Mouse (Mus musculus): Measurements from ENCODE around the gene Ccdc57.
"Not testable (repeated sequence)": the region's sequence is repeated elsewhere in the genome, so short reads cannot be mapped to it uniquely, and the experiment has no call there.

Ccdc57 gene

DNA sequence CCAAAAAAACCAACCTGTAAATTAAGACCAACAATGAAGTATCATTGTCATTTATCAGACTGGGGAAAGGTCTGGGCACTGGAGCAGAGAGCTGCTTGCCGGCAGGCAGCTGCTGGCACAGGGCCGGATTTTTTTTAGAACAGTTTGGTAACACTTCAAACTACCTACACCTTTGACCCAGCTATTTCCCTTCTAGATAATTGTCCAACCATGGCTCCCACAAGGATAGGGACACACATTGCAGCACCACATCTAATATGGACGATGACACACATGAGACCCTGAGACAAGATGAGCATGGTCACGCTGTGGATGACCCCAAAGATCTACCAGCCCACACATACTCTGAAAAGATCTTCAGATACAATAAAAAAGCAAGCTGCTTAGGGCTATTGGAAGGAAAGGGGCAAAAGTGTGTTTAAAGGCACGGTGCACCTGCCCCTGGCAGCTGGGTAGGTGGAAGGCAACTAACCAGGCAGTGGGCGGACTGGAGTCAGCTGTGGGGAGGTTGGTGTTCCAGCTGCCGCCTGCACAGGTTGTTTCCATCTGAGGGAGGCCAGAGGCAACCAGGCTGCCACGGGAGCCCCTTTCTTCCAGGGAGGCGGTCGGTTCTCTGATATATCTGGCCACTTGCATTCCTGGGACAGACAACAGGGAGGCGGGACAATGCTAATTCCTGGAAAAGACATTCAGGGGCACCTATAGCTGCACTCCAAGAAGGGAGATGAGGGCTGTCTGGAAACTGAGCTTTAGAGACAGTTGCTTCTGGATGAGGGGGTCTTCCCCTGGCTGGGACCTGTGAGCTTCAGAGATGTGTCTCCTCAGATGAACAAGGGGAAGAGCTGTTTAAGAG, 80.4 kb downstream of the Ccdc57 start:
- peak; percentile 84 for DNase-seq (ENCODE audit: low read depth, low spot score)

DNA sequence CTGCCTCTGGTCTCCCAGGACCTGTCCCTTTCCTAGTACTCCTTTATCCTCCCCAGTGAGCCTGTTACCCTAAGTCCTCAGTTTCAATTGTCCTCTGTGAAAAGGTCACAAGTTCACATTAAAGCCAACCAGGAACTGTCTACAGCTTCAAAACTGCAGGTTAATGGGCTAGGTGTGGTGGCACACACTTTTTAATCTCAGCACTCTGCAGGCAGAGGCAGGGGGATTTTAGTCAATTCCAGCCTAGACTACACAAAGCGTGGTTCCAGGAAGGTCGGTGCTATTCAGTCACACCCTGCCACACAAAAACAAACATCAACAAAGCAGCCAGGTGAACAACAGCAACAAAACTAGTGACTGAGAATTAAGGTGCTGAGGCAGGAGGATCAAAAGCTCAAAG, 81.1 kb downstream of the Ccdc57 start:
- DNase-seq (ENCODE audit: low read depth, low spot score), result peak; percentile 74

DNA sequence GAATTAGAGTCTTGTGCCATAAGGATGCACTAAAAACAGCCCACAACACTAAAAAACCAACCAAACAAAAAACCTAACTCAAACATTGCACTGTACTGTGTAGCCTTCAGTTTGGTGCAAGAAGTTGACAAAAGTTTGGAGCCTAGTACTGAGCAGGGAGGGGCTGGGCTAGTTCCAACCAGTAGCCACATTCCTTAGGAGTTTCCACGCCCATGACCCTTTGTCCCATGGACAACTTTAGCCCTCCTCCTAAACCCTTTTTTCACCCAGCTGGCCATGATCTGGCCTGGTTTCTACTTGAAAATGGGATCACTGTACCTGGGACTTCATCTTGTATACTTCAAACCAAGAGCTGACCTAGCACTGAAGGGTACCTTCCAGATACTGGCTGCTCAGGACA, 81.5 kb downstream of the Ccdc57 start:
- peak; percentile 92 for DNase-seq (ENCODE audit: low read depth, low spot score)

DNA sequence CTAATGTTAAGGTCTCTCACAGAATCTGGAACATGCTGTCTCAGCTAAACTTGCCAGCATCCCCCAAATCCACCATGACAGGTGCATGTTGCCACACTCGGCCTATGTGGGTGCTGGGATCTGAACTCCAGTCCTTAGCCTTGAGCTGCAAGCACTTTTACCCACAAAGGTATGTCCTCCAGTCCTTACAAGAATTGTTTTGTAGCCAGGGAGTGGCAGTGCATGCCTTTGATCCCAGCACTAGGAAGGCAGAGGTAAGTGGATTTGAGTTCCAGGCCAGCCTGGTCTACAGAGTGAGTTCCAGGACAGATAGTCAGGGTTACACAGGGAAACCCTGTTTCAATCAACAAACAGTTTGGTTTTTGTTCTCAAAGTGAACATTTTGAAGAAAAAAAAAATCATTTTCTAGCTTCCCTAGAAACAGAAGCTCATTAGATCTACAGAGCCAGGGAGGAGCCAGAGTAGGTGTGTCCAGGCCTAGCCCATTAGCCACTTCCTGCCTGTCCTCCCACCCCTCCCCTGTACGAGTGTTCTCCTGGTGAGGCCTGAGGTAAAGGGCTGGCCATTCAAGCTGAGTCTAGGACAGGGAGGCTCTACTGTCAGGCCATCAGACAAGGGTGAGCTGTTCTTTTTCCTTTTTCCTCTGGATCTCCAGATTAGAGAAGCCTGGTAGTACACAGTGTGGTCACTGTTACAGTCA, 82.2 kb downstream of the Ccdc57 start:
- DNase-seq (ENCODE audit: low read depth, low spot score), result peak; percentile 70

DNA sequence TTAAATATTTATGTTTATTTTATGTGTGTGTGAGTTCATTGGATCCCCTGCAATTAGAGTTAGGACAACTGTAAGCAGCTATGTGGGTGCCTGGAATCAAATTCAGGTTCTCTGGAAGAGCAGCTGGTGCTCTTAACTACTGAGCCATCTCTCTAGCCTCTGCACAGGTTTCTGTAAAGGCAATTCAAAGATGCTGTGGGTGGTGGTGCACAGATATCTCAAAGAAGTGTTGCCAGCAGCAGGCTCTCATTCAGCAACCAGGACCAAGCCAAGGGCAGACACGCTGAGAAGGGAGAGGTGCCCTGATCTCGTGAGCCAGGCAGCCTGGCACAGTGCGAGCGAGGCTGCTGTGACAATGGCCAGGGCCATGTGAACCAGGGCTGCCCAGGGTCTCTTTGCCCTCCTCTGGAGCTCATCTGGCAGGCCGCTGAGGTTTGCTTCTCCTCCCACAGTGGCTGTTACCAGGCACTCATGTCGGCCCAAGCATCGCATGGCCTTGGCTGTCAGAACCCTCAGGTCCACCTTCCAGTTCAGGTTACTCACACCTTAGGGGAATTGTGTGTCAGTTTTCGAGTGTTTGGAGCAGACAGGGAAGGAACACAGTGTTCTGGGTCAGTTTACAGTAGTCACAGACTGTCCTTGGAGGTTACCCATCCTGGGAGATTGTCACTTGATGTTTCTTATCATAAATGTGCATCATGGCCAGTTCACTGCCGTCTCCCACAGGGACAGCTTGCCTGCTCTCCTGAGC, 85.8 kb downstream of the Ccdc57 start:
- DNase-seq (ENCODE audit: low read depth, low spot score), result no peak

DNA sequence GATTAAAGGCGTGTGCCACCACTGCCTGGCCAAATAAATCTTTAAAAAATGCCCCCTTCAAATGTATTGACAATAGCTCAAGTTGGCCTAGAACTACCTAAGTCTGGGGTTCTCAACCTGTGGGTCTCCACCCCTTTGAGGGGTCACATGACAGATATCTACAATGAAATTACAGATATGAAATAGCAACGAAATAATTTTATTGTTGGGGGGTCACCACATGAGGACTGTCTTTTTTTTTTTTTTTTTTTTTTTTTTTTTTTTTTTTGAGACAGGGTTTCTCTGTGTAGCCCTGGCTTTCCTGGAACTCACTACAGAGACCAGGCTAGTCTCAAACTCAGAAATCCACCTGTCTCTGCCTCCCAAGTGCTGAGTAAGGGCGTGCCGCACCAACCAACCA, 88.3 kb downstream of the Ccdc57 start:
- no peak for DNase-seq (ENCODE audit: low read depth, low spot score)

DNA sequence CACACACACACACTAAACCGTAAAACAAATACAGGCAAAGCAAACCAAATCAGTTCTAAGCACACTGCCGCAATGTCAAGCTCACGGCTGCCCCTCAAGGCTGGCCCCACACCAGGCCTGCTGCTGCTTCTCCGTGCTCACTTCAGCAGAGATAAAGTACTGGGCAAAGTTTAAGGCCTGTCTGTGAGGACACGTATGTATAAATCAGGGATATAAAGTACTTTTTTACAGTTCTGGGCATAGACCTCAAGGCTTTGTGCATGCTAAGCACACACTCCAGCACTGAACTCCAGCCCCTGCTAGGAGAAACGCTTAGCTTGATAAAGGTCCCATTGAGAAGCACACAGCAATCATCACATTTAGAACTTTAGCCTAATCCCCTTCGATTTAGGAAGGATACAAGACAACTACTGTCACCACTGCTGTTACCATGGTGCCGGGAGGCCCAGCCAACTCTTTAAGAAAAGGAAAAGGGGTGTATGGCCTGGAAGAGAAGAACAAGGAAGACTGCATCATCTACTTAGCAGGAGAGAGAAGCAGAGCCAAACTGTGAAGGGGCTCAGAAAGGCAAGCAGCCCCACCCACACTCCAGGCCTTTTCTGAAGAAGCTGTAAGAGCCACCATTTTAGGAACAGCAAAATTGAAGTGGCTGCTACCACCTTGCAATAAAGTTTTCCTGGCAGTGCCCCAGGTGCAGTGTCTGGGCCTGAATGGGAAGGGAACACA, 99.0 kb downstream of the Ccdc57 start:
- peak; percentile 52 for DNase-seq (ENCODE audit: low read depth, low spot score)

DNA sequence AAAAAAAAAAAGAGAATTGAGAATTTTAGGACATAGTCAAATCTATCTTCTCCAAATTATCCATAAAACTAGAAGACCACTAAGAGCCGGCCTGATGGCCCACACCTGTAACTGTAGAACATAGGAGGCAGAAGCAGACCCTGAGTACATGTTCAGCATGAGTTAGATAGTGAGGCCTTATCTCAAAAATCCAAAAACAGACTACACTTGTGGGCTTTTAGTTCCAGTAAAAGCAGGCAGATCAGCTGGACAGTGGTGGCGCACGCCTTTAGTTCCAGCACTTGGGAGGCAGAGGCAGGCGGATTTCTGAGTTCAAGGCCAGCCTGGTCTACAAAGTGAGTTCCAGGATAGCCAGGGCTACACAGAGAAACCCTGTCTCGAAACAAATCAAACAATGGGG, 99.7 kb downstream of the Ccdc57 start:
- not testable (repeated sequence) for DNase-seq (ENCODE audit: low read depth, low spot score)

DNA sequence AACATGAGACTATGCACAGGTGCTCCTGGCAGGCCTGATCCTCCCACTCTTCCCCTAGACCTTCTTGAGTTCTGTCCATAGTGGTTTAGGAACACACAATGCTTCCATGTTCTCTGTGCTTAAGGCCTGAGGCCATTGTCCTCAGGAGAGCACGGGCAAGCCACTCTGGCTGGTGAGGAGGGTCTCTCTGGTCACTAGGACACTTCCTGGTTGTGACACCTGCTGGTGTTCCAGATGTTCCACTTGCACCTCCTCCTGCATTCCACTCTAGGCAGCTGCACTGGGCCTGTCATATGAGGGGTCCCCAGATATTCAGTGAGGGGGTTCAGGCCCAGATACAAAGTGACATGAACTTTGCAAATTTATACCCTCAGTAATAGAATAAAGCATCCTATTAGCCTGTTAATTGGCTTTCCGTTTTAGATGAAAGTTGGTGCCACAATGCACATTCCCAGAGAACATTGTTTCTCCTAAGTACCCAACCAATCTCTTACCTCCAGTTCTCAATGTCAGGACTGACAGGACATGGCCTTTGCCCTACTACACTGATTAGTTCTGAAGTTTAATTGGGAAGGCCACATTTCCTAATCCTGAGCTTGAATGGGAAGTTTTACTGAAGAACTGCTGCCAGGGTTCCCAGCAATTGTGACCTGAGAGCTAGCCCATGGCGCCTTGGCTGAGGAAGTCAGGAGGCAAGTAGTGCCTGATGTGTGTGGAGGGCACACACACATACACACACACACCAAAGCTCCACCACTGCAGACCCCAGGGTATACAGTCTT, 100.8 kb downstream of the Ccdc57 start:
- no peak for DNase-seq (ENCODE audit: low read depth, low spot score)

DNA sequence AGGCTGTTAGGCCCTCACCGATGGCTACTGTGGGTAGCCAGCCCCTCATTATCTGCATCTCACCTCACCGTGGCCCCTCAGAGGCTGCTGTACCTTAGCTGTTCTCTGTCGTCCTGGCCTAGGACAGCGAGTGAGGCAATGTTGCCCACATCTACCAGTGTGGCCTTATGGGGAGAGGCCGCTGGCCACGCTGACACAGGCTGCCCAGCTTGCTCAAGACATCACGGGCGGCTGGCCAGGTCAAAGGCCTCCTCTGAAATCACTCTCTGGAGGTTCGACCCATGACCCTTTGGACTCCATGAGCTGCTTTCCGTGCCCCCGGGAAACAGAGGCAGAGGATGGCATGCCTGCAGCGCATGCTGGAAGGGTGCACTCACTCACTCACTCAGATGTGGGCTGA, 102.0 kb downstream of the Ccdc57 start:
- DNase-seq (ENCODE audit: low read depth, low spot score), result no peak

DNA sequence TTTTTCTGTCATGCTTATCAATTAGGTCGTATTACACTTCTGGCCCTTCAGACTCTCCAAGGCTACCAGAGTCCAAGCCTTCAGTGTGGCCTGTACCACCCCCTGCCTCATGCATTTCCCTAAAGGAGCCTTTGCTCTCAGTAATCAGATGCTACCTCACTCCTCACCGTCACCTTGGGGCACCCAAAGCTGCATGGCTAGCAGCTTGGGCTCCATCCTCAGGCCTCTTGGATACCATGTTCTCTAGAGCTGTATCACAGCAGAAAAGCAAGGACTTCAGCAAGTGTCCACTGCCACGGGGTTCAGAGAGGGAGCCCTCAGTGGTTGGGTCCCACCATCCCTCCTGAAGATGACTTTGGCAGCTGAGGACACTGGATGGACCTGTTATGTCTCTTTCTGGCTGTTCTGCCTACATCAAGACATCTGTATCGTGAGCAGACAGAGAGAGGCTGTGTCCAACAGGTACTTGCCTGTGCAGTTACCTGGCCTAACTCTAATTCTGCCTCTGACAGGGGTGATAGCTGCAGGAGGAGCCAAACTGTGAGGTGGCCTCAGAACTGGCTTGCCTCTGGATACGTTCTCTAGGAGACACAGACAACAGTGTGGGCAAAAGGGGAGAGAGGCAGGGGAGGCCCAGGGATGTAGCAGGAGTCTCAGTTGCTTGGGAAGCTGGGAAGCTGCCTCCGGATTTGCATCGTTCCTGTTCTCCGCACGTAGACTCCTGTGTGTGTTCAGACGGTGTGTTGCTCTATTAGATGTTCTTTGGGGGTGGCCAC, 102.7 kb downstream of the Ccdc57 start:
- DNase-seq (ENCODE audit: low read depth, low spot score), result no peak

DNA sequence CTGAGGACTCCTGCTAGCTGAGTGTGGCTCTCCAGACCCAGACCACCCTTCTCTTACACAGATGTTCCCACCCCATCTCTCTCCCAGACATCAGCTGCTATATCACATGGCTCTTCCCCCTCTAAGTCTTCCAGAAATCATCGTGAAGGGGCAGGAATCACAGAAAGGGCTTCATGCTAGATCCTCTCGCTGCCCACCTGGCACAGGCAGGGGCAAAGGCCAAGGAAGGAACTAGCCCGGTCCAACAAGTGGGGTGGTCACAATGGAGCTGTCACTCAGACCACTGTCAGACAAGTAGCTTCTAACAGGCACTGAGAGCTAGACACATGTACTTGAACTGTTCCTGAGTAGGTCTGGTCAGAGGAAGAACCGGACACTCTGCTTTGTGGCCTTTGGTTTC, 104.3 kb downstream of the Ccdc57 start:
- DNase-seq (ENCODE audit: low read depth, low spot score), result no peak

DNA sequence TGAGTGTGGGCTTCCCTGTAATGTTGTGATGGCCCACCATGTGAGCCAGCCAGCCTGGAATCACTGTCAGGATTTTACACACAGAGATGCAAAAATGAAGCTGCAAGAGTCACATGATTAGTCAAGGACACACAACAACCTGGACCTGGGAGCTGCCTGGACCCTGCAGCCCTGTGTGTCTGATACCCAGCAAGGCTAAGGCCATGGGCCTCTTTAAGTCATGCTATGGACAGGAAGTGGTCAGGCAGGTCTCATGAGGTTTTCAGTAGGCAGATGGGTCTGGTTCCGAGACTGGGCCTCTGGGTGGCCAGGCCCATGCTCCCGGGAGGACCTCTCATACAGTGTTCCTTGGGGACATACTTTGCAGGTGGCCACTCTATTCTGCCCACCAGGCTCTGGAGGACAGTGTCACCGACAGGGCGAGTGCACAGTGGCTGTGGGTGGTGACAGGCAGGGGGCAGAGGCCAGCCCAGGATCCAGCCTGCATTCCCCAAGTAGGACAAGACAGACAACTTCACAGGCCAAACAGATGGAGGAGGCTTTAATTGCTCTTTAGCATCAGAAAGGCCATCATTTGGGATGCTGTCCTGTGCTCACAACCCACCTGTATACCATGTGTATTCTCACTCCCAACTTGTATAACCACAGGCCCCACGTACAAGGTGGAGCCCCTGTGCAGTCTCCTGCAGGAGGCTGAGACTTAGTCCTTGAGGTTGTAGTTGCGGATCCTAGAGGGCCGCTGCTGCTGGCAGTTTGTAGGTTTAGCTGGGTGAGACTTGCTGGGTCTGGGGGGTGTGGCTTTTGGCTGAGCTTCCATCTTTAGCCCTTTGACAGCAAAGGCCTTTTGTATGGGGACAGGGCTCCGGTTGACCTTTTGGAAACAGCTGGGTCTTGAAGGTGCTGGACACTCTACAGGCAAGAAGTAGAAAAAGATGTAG, 106.4 kb downstream of the Ccdc57 start:
- DNase-seq (ENCODE audit: low read depth, low spot score), result no peak

DNA sequence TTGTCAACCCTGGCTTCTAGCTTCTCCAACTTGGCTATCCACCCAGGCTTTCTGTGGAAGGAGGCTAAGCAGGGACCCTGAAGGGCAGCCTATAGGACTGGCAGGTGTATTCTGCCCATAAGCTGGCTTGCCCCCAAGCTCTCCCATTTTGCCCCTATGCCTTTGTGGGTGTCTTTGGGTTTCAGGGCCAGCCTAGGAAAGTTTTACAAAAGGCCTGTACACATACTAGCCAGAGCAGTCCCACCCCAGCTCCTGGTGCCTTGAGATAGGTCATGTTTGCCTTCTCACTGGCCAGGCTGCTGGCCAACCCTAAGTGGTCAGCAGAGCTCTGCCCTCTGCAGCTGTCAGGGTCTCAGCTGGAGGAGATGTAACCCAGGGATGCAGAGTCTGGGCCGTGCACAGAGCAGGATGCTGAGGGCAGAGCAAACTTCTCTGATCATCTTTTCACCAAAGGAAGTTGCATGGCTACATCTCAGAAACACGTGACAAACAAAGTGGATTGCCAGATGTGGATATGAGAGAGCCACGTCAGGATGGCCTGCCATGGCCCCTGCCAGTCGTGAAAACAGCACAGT, 107.3 kb downstream of the Ccdc57 start:
- DNase-seq (ENCODE audit: low read depth, low spot score), result no peak

DNA sequence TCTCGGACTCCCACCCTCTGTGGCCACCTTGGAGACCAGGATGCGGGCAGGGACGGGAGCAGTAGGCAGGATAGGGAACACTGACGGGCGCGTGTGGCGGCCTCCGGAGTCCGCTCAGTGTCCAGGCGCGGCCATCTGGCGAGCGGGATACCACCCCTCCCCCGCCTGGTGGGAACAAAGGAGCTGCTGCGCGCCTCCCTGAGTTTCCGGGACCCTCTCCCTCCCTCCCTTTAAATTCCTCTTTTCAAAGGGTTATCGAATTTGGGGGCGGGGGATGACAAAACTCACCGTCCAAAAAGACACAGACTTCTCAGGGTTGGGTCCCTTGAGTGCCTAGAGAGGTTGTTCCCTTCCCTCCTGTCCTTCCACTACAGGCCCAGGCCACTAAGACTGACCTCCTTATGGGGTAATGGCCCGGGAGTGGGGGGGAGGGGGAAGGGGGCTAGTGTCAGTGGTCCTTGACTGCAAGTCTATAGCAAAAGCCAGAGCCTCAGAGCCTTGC, 107.8 kb downstream of the Ccdc57 start:
- peak; percentile 70 for DNase-seq (ENCODE audit: low read depth, low spot score)

DNA sequence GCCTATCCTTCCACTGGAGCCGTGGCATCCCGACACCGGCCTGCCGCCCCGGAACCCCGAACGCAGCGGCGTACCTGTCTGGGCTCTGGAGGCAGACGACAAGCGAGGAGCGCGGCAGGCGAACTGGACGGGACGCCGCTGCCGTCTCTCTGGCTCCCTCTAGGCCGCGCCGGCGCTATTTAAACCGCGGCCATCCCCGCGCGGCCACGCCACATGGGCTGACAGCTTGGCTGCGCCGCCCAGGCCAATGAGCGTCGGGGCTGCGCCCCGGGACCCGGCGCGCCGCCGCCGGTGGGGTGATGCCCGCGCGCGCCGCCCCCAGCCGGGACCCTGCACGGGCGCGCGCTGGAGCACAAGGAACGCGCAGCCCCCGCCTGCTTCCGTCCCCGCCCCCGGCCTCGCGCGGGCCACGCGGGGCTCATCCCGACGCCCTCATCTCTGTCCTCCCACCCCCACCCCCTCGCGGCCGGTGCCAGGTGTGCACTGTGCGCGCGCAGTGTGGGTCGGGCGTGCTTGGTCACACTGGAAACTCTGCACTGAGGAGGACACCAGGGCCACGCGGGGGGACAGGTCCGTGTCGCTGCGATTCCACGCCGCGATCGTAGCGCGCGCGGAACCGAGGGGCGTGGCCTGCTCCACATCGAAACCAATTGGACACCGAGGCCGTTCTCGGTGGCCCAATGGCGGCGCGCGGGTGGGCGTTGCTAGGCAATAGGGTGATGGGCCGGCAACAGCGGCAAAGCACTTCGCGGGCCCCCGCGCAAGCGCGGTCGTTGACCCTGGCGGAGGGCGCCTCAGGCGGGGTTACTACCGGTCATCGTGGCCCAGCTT, 108.5 kb downstream of the Ccdc57 start, which contains the start of gene Fasn:
Gene Fasn (minus strand): TSS at position 592 of the 831 bp plus-strand sequence.
- peak; percentile 96 for DNase-seq (ENCODE audit: low read depth, low spot score)

DNA sequence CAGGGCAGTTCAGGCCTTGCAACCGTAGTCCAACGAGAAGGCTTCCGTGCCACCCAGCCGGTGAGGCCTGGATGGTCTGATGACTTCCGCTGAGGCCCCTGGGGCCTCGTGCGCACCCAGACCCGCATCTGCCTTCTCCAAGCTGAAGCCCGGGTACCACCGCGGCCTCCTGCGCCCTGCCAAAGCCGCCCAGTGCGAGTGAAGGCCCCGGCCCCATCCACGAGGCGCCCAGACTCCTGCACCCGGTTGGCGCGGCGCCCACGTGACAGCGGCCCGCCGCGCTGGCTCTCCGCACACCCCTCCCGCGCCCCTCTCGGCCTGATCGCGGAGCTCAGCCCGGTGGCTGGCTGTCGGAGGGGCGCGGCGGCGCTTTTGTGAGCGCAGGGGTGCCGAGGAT, 109.1 kb downstream of the Ccdc57 start:
- no peak for DNase-seq (ENCODE audit: low read depth, low spot score)
